Mouse (Mus musculus) cerebellum, postnatal 10 days (tissue): ENCODE data around the gene Rab22a.

ENCODE experiments used
- DNase-seq, 2 experiments: peaks; one replicate each; pipeline ENCODE4 v3.0.0; 2021; ENCODE audit warnings: mixed read lengths in 2 of 2

The Rab22a gene

DNA sequence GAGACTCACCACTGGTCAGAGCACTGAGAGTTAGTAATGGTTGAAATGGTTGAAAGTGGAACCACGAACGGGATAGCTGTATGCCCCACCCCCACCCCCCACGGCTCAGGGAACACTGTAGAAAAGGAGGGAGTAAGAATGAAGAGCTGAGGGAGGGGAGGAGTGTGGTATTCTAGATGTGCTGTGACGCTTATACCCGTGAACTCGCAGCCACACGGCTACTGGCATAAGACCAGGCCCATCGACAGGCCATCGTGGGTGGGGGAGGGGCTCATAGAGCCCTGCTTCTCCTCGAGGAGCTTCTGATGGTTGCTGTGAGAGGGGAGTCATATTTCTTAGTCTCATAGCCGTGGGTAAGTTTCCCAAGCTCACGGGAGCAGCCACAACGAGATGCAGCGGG, 64.8 kb downstream of the Rab22a start:
- DNase-seq: peak in 1 of 2 experiments; percentile 16

DNA sequence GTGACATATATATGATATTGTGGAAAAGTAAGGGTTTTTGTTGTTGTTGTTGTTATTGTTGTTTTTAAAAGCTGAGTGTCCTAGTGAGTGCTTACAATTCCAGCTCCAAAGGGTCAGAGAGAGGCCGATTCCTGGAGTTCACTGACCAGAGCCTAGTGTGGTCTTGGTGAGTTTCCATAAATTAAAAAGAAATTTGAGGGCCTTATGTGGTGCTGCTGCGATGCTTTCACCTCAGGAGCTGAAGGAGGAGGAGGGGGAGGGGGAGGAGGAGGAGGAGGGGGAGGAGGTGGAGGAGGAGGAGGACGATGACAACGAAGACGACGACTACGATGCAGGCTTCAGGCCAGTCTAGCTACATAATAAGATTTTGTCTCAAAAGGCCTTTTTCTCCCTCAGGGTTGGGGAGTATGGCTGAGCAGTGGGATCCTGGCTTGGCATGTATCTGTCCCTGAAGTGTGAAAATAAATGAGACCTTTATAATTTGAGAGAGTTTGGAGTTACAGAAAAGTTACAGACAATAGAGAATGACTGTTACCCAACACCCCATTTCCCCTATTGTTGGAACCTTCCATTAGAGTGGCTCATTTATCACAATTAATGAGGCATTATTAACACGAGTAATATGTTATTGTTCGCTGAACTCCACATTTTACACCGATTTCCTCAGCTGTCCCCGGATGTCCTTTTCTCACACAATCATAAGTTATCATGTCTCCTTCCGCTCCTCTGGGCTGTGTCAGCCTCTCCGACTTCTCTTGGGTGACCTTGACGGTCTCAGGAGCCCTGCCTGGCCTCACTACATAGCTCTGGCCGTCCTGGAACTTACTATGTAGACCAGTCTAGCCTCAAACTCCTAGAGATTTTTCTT, 65.6 kb downstream of the Rab22a start:
- no peak for DNase-seq

DNA sequence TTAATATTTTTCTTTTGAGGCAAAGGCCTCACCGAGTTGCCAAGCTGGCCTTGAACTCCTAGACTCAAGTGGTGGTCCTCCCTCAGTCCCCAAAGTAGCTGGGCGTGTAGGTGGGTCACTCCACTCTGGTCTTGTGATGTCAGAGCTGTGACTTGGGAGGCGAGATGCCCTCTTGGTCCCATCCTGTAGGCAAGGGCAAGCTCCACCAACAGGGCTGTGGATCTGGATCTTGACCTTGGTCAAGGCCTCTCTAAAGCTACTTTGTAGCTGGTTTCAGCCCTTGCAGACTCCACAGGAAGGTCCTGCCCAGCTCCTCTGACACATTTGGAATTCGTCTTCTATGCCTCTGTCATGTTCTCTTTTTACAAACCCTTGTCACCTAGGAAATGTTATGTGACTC, 66.3 kb downstream of the Rab22a start:
- no peak for DNase-seq

DNA sequence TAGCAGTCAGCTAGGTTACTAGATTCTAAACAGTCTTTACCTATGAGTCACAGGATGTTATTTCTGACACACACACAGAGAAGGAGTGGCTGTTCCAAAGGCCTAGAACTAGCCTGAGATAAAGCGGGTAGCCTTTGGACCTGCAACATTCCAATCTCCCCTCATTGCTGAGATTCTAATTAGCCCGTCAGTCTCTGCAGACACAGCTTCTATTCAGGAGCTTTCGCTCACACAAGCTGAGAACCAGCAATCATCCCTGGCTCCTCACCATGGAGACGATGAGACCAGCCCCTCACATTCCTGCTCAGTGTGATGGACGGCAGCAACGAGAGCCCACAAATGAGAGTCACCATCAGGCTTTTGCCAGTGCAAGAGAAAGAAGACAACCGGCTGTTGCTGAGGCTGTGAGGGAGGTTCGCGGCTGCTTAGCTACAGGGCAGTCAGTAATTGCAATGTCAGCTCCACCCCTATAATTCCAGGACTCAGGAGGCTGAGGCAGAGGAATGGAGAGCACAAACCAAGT, 70.9 kb downstream of the Rab22a start:
- no peak for DNase-seq

DNA sequence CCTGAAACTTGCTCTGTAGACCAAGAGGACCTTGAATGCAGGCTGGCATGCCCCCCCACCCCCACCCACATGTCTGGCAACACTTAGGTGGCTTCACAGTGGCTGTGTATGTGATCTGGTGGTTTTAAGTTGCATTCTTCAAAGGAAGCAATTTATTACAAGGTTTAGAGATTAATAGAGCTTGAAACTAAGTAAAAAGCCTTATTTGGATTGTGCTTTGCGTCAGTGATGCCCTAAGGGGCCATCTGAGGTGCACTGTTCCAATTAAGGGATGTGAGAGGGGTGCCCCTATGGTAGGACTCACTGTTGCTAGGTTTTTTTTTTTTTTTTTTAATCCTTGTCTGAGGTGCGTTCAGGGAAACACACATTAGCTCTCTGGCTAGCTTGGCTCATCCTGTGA, 74.9 kb downstream of the Rab22a start:
- DNase-seq: no peak

DNA sequence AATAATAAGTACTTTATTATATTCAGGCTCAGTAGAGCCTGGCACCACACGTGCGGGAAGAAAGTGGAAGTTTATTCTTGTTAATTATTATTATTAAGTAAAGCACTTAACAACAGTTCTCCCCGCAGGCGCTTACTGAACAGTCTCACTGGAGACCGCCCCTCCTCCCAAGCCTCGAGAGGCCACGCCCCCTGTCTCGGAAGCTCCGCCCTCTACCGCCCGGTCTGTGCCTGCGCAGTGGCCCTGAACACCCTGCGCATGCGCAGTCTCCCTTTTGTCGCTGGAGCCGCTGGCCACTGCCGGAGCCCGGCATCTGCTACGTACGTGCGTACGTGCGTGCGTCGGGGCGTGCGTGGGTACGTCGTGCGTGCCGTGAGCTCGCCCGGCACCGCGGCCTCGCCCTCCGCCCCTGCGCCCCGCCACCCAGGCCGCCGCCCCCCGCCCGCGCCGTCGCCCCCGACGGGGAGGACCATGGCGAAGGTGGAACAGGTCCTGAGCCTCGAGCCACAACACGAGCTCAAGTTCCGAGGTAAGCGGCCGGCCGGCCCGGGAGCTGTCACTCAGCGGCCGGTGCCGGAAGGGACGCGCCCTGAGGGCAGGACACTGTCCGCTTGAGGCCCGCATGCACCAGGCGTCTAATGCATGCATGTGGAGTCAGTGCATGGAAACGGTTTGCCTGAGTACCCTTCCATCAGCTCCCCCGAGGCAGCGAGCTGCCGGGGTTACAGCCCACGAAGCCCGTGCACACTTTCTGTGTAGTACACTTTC, 77.8 kb downstream of the Rab22a start, which contains the start of gene Vapb:
Vapb (plus strand) TSS at position 290 of the 768 bp plus-strand sequence.
- peak; percentile 100 for DNase-seq

DNA sequence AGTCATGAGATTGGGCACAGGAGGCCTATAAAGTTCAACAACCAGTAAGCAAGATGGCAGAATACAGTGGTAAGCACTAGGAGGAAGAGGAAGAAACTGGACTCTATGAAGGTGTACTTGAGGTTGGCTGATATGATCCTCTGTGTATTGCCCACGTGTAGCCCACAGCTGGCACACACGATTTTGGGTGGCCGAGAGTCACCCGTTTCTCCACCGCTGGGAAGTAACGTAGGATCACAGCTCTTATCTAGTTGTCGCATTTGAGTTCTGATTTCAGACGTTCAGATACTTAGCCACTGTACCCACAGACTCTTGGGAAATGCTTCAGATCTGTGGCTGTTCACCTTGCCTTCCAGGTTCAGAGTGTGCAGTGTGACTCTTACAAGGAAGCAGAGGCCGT, 78.7 kb downstream of the Rab22a start:
- DNase-seq: no peak

DNA sequence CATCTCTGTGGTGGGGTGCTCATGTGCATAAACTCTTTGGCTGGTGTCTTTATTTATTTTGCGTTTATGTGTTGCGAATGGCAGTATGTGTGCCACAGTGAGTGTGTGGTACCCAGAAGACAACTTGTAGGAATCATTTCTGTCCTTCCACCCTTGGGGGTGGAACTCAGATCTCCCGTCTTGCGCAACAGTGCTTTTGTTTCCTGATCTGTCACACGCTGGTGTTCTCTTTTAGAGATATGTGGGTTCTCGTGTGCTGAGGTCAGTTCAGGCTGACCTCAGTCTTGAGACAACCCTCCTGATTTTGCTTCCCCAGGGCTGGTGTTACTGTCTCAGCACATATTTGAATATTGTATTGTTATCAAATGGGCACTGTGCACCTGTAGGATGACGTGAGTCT, 79.5 kb downstream of the Rab22a start:
- DNase-seq: no peak

DNA sequence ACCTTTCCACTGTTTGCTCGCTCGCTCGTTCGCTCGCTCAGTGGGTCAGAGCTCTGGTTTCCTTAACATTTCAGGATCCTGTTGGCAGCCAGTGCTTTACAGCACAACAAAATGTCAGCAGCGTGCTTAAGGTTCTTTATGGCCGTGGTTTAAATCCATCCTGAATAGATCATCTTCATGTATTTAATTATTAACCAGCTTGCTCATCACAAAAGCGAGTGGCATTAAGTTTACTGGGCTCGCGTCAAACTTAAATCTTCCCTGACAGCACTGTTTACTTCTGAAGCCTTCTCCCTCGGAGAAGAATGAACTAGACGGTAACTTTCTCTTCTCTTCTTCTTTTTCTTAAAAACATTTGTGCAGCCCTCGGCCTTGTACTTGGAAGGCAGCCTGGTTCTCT, 82.5 kb downstream of the Rab22a start:
- DNase-seq: no peak

DNA sequence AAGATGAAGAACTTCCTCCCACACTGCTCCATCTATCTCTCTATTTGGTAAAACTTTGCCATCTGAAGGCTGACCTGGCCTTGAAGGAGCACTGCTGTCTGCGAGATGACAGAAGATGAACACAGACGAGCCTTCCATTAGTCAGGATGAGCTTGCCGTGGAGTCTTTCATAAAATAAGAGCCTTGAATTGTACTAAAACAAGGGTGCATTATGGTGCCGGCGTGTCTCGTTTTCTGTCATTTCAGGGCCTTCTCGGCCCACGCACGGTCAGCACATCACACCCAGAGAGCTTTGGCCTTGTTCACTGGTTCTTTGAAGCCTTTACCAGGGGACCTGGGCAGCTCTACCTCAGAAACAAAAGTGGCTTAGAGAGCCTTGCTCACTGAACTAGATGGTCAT, 83.2 kb downstream of the Rab22a start:
- DNase-seq: no peak

DNA sequence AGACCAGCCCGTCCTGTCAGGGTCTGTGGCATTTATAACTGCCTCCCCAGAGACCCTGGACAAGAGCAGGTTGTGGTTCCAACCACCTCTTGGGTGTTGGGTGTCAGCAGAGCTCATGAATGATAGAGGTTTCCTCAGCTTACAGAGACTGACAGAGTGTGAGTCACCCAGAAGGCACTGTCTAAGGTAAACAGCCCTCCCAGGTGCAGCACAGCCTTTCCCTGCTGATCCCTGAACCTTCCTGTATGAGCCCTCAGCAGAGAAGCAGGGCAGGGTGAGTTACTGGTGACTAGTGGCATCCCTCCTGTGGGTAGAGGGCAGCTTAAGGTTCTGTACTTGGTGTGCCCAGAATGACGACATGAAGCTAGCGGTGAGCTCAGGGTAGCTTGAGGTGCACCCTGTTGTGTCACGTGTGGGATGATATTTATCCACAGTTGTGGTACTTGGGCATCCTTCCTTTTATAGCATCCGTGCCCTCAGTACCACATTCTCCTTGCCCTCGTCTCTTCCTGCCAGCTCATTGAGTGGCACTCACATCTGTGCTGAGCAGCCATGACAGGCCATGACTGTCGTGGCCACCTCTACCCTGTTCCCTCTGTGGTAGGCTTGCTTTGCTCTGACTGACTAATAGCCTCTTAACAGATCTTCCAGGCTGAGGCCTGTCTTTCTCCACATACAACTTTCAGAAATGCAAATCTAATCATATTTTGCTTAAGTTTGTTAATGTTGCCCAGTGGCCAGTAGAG, 84.7 kb downstream of the Rab22a start:
- no peak for DNase-seq

DNA sequence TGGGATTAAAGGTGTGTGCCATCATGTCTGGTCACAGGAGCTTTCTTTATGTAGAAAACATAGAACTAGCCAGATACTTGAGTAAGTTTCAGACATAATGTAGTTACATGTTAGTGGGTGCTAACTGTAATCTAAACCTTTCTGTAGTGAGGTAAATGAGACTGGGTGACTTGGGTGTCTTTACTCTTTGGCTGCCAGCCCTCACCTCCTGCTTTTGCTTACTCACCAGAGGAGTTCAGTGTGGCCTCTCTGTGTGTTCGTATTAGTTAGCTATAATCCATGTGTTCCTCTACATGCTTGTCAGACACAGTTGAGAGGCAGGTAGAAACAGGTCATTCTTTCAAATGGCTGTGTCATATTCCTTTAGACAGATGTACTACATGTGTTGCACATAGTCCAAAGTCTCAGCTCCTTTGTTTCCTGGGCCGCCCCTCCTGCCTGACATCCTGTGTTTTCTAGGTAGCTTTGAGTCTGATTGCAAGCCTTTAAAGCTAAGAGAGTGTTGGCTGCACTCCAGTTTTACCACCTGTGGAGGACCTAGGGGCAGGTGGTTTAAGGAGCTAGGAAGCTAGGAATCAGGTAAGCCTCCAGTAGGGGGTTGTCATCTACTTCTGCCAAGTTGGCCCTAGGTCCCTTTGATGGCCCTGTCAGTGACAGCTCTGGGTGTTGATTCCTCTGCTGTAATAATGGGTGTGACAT, 89.5 kb downstream of the Rab22a start:
- DNase-seq: peak; percentile 35 to 43

DNA sequence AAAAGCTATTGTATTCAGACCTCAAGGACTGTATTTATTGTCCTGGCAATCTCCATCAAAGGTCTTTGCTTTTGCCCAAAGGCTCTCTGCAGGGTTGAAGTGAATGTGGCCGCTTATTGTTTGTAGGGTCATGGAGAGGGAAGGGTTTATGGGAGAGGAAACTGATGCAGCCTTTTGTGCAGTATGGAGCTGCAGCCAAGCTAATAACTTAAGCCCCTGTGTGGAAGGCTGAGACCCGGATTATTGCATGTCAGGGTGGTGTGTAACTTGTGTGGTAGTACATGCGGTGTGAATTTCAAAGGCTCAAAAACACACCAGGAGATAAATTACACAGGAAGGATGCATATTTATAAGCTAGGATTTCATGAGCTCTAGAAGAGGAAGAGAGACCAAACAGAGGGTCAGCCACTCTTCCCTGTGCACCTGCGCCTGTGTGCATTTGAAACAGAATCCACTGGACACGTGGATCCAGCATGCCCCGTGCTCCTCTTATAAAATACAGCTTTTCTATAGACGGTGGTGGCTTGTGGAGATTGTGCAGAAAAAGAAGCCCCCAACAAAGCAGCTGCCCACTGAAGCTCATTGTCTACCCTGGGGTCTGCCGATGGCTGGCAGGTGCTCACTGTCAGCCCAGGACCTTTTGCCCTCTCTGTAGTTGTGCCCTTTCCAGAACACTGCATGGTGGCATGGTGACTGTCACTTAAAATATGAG, 96.0 kb downstream of the Rab22a start:
- no peak for DNase-seq
